Mouse (Mus musculus) ES-E14 (cell line): ENCODE data around the gene Map3k1.

Source experiments
- CHD2 ChIP-seq: IDR thresholded peaks from 2 replicates; pipeline ENCODE4 v1.6.1; 2014; ENCODE audit warnings: mild to moderate bottlenecking, low read depth, low read length, inconsistent platforms
- MAFK ChIP-seq: IDR thresholded peaks from 2 replicates; pipeline ENCODE4 v1.6.1; 2014; ENCODE audit warnings: mild to moderate bottlenecking, low read depth, low read length, inconsistent platforms; ENCODE audit not compliant: insufficient read depth

DNA sequence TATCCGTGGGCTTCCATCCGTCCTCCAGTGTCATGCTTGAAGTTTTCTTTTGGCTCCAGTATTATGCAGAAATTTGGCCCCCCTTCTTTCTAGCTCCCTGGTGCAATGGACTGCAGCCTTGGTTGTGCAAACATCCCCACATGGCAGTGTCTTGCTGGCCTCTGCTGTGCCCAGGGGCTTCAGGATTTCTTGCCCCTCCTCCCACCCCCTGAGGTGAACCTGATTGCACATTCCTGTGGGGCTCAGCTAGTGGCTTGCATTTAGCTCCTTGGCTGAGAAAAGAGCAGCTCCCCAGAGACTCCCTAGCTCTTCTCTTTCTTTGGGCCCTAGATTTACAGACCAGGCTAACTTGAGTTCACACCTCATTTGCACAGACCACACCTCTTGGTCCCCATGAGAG, 20.7 kb upstream of the Map3k1 start:
- TF ChIP-seq CHD2: no peak
- TF ChIP-seq MAFK: no peak
